Mouse (Mus musculus) forebrain, embryonic 13.5 days (tissue): ENCODE results near the gene Galntl6. TPM values are rescaled to one million over a fixed set of nuclear protein-coding genes. Genes with fewer than 3 reads are reported as not detected.
A peak's percentile ranks its signal among the peaks of the same experiment; 100 is the strongest.
"Not testable (repeated sequence)": the region's sequence is repeated elsewhere in the genome, so short reads cannot be mapped to it uniquely, and the experiment has no call there.

Experiments used
- ATAC-seq: fragments of 200-750 bp; cut with Nextera tagmentation; 2 replicates; pipeline ENCODE4 v1.8.0; 2017
- H3K27ac ChIP-seq: fragments of 300-500 bp; sonication (generic); 2 replicates; pipeline ENCODE4 v1.5.1; 2015; ENCODE audit warnings: inconsistent platforms, mild to moderate bottlenecking, moderate library complexity
- H3K27me3 ChIP-seq: fragments of 300-500 bp; sonication (generic); 2 replicates; pipeline ENCODE4 v1.6.1; 2015; ENCODE audit warnings: mild to moderate bottlenecking, inconsistent platforms
- H3K36me3 ChIP-seq: fragments of 300-500 bp; sonication (generic); 2 replicates; pipeline ENCODE4 v1.6.1; 2015; ENCODE audit warnings: mild to moderate bottlenecking, inconsistent platforms; ENCODE audit not compliant: poor library complexity, severe bottlenecking
- H3K4me1 ChIP-seq: fragments of 300-500 bp; sonication (generic); 2 replicates; pipeline ENCODE4 v1.6.1; 2015; ENCODE audit warnings: inconsistent platforms
- H3K4me2 ChIP-seq: fragments of 300-500 bp; sonication (generic); 2 replicates; pipeline ENCODE4 v1.6.1; 2015; ENCODE audit warnings: inconsistent platforms, mild to moderate bottlenecking, moderate library complexity
- H3K4me3 ChIP-seq: fragments of 300-500 bp; sonication (generic); 2 replicates; pipeline ENCODE4 v1.5.1; 2015; ENCODE audit warnings: mild to moderate bottlenecking, inconsistent platforms
- H3K9ac ChIP-seq: fragments of 300-500 bp; sonication (generic); 2 replicates; pipeline ENCODE4 v1.6.1; 2015; ENCODE audit warnings: mild to moderate bottlenecking, inconsistent platforms
- H3K9me3 ChIP-seq: fragments of 300-500 bp; sonication (generic); replicated peaks from 2 replicates; pipeline ENCODE4 v1.6.1; 2016; ENCODE audit warnings: inconsistent platforms
- WGBS: fragments of 180-500 bp; shearing (Covaris S2); methylation state at CpG from one replicate; pipeline ENCODE4 v1.1.7; 2015; 5-methylcytosine and 5-hydroxymethylcytosine counted together
- polyA plus RNA-seq: library from polyadenylated mRNA; unstranded; fragments of >200 nt; fragmentation: Nextera tagmentation; extraction: Ambion mirVana; gene quantifications from 2 replicates; pipeline ENCODE4 v1.2.1, GENCODE M21; 2015

The Galntl6 gene
- polyA plus RNA-seq, 1 experiment from 2014 or later: 2.5 TPM

DNA sequence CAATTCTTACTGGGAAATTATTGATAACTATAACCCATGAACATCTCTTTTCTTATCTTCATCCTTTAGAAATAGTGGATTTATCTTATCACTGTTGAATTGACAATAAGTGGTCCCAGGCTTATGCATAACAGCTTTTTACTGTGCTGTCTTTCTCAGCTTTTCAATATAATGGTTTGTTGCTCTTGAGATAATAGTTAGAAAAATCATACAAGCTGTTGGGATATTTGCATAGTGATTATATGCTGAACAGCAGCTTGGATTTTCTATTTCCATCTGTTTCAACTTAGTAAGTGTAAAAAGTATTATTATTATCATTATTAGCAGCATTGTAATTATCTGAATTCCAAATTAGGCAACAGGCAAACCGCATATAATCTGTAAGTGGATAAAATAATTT, 337.1 kb downstream of the Galntl6 start:
- ATAC-seq: peak; percentile 41; the same call in 1 of the 2 replicates
- H3K4me2 ChIP-seq: no peak overlapping the region
- WGBS: 66% methylated on average over 1 of the region's 1 CpGs
- no peaks in the 10 kb centered on the region for H3K4me1 ChIP-seq
- no peak overlapping the region for H3K9ac ChIP-seq
- no peaks in the 10 kb centered on the region for H3K9me3 ChIP-seq
- H3K36me3 ChIP-seq: no peaks in the 10 kb centered on the region
- no peak overlapping the region for H3K4me3 ChIP-seq
- H3K27me3 ChIP-seq: no peaks in the 10 kb centered on the region
- H3K27ac ChIP-seq: no peak overlapping the region

DNA sequence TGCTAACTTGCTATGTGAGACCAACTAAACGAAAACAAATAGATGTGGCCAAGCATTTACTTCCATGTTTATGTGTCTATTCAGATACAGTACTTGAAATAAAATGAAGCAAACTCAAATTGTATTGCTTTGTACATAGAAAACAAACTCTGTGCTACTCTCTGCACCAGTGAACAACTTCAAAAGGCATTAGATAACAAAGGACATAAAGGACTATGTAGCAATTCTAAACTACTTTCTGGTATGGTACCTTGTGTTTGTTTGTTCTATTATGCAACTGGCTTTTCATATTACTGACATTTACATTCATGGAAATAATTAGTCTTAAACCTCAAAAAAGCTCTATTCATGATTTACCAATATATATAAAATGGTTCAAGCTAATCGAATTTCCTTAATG, 344.4 kb downstream of the Galntl6 start:
- H3K4me2 ChIP-seq: no peak overlapping the region
- ATAC-seq: no peak
- H3K9me3 ChIP-seq: no peaks in the 10 kb centered on the region
- no peak overlapping the region for H3K9ac ChIP-seq
- H3K4me3 ChIP-seq: no peak overlapping the region
- H3K4me1 ChIP-seq: no peaks in the 10 kb centered on the region
- no peaks in the 10 kb centered on the region for H3K27me3 ChIP-seq
- WGBS: 38% methylated on average over 2 of the region's 2 CpGs
- H3K36me3 ChIP-seq: no peaks in the 10 kb centered on the region
- no peak overlapping the region for H3K27ac ChIP-seq

DNA sequence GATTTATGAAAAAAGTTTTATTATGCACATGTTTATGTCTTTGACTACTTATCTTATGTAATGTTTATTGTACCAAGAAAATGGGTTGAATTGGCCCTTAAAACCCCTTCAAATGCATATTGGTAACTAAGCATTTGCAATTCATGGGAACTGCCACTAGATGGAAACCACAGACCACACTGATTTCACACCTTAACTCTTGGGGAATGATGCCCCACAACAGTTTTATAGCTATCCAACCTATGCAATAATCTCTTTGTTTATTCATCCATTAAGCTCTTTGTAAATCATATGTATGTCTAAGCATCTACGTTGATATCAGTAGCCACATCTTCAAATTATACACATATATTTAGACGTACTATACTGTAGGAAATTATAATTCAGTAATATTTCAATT, 346.3 kb downstream of the Galntl6 start:
- WGBS: 58% methylated on average over 2 of the region's 2 CpGs
- peak; percentile 81; the same call in 1 of the 2 replicates for ATAC-seq

DNA sequence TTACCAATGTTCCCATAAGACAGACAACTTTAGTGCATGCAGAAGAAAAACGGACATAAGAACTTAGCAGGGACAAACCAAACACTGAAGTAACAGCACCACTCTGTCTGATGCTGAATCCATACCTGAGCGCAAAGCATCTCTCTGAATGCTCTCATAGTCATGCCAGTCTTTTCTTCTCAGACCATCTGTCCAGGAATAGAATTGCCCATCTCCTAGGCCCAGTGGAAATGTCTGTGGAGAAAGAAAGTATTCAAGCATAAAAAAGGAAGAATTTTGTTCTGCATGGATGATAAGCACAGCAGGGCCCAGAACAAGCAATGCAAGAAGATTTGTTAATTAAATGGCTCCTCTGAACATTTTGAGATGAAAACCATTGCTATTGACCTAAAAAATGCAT, 376.7 kb downstream of the Galntl6 start:
- no peak overlapping the region for H3K4me2 ChIP-seq
- H3K4me3 ChIP-seq: no peak overlapping the region
- H3K4me1 ChIP-seq: no peaks in the 10 kb centered on the region
- no peaks in the 10 kb centered on the region for H3K36me3 ChIP-seq
- ATAC-seq: no peak
- H3K9ac ChIP-seq: no peak overlapping the region
- H3K9me3 ChIP-seq: no peaks in the 10 kb centered on the region
- no peak overlapping the region for H3K27ac ChIP-seq
- WGBS: 90% methylated on average over 2 of the region's 2 CpGs
- H3K27me3 ChIP-seq: no peaks in the 10 kb centered on the region

More for the DNA sequence above, 346.3 kb downstream of the Galntl6 start:
- H3K9me3 ChIP-seq: no peaks in the 10 kb centered on the region
- H3K4me2 ChIP-seq: no peak overlapping the region
- H3K4me3 ChIP-seq: no peak overlapping the region
- H3K4me1 ChIP-seq: no peaks in the 10 kb centered on the region
- H3K9ac ChIP-seq: no peak overlapping the region
- H3K27me3 ChIP-seq: no peaks in the 10 kb centered on the region
- H3K27ac ChIP-seq: no peak overlapping the region
- no peaks in the 10 kb centered on the region for H3K36me3 ChIP-seq

DNA sequence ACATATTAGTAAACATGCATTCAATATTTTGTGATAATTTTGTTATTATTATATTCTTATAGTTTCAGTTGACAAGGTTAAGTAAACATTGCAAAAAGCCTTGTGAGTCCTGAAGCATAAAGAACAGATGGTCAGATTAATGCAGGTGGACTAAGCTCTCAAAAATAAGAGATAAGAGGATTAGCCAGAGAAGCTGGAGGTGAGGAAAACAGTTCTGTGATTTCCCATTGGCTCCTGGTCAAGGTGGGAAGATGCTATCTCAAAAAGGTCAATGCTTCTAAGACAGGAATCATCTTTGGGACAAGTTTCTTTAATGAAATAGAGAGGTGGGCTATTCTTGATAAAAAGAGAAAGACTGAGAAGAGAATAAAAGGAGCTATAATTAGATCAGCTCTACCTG, 377.8 kb downstream of the Galntl6 start:
- no peak for ATAC-seq
- no peaks in the 10 kb centered on the region for H3K9me3 ChIP-seq

GRCm38 (mm10) chr8:58523443-58523842, 389.0 kb downstream of the Galntl6 start:
- Histone ChIP-seq H3K4me1 (no peaks in the 10 kb centered on the region), H3K36me3 (no peaks in the 10 kb centered on the region), H3K27me3 (no peaks in the 10 kb centered on the region), H3K9me3 (no peaks in the 10 kb centered on the region), H3K27ac (no peak overlapping the region), H3K4me2 (no peak overlapping the region), H3K9ac (no peak overlapping the region), H3K4me3 (no peak overlapping the region)
- no peak for ATAC-seq
- WGBS: 57% methylated on average over 1 of the region's 1 CpGs

More for the DNA sequence above, 377.8 kb downstream of the Galntl6 start:
- Histone ChIP-seq H3K4me3 (no peak overlapping the region), H3K36me3 (no peaks in the 10 kb centered on the region), H3K27me3 (no peaks in the 10 kb centered on the region), H3K4me2 (no peak overlapping the region), H3K9ac (no peak overlapping the region), H3K4me1 (no peaks in the 10 kb centered on the region), H3K27ac (no peak overlapping the region)

DNA sequence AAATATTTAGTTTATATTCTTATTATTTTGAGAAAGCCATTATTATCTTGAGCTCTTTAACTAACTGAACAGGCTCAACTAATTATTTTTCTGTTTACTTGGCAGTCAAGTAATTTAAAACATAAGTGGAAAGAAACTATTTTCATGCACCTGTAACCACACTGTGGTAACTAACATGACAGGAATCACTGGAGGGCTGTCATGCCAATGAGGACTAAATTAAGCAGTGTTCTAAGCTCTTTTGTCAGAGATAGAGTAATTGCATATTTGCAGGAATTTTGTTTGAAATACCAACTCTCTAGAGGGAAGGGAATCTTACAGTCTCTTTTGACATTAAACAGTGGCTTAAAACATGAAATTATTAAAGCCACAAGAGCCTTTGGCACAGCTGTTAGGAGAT, 390.5 kb downstream of the Galntl6 start:
- H3K9ac ChIP-seq: no peak overlapping the region
- H3K4me1 ChIP-seq: no peaks in the 10 kb centered on the region
- no peak overlapping the region for H3K27ac ChIP-seq
- no peaks in the 10 kb centered on the region for H3K9me3 ChIP-seq
- no peaks in the 10 kb centered on the region for H3K36me3 ChIP-seq
- no peaks in the 10 kb centered on the region for H3K27me3 ChIP-seq
- ATAC-seq: no peak
- no peak overlapping the region for H3K4me3 ChIP-seq
- no peak overlapping the region for H3K4me2 ChIP-seq

GRCm38 (mm10) chr8:58510516-58510915, 401.9 kb downstream of the Galntl6 start:
- H3K27ac ChIP-seq: no peak overlapping the region
- no peak for ATAC-seq
- H3K4me3 ChIP-seq: no peak overlapping the region
- H3K4me1 ChIP-seq: no peaks in the 10 kb centered on the region
- no peaks in the 10 kb centered on the region for H3K9me3 ChIP-seq
- H3K9ac ChIP-seq: no peak overlapping the region
- H3K4me2 ChIP-seq: no peak overlapping the region
- no peaks in the 10 kb centered on the region for H3K36me3 ChIP-seq
- H3K27me3 ChIP-seq: no peaks in the 10 kb centered on the region

GRCm38 (mm10) chr8:58509051-58509450, 403.4 kb downstream of the Galntl6 start:
- Histone ChIP-seq H3K9ac (no peak overlapping the region), H3K4me1 (no peaks in the 10 kb centered on the region), H3K4me3 (no peak overlapping the region), H3K27me3 (no peaks in the 10 kb centered on the region), H3K27ac (no peak overlapping the region), H3K4me2 (no peak overlapping the region), H3K36me3 (no peaks in the 10 kb centered on the region), H3K9me3 (no peaks in the 10 kb centered on the region)
- WGBS: 46% methylated on average over 1 of the region's 1 CpGs
- no peak for ATAC-seq

GRCm38 (mm10) chr8:58487099-58487498, 425.3 kb downstream of the Galntl6 start:
- WGBS: 71% methylated on average over 4 of the region's 4 CpGs
- no peaks in the 10 kb centered on the region for H3K9me3 ChIP-seq
- no peak for ATAC-seq

GRCm38 (mm10) chr8:58463342-58463741, 449.1 kb downstream of the Galntl6 start:
- not testable (repeated sequence) for H3K9ac ChIP-seq, H3K27ac ChIP-seq, H3K4me2 ChIP-seq, H3K9me3 ChIP-seq, H3K4me3 ChIP-seq, H3K4me1 ChIP-seq, ATAC-seq, H3K27me3 ChIP-seq, H3K36me3 ChIP-seq
- WGBS: 89% methylated on average over 2 of the region's 2 CpGs

More at GRCm38 (mm10) chr8:58487099-58487498, 425.3 kb downstream of the Galntl6 start:
- H3K9ac ChIP-seq: no peak overlapping the region
- H3K4me3 ChIP-seq: no peak overlapping the region
- H3K4me1 ChIP-seq: no peaks in the 10 kb centered on the region
- no peaks in the 10 kb centered on the region for H3K36me3 ChIP-seq
- H3K27ac ChIP-seq: no peak overlapping the region
- no peak overlapping the region for H3K4me2 ChIP-seq
- no peaks in the 10 kb centered on the region for H3K27me3 ChIP-seq

DNA sequence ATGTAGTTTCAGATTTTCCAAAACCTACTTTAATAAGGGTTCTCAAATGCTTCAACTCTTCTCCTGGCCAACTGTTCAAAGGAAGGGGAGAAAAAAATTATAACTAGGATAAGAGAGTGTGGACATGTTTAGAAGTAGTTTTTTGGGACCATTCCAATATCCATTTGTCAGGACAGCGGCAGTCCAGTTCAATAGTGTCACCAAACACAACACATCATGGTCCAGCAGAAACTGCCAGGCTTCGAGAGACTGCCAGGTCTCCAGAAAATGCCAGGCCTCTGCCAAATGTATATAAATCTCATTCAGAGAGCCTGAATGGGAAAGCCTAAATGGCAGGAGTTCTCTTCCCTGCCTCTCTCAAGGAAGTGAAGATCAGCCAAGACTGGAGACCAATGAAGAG, 469.7 kb downstream of the Galntl6 start:
- no peak for ATAC-seq
- Histone ChIP-seq H3K27ac (no peak overlapping the region), H3K4me3 (no peak overlapping the region), H3K27me3 (no peaks in the 10 kb centered on the region), H3K9ac (no peak overlapping the region), H3K4me1 (no peaks in the 10 kb centered on the region), H3K36me3 (no peaks in the 10 kb centered on the region), H3K4me2 (no peak overlapping the region), H3K9me3 (no peaks in the 10 kb centered on the region)
- 84% methylated on average over 2 of the region's 2 CpGs for WGBS

- ATAC-seq: no peak
- Histone ChIP-seq H3K27ac (no peak overlapping the region), H3K4me2 (no peak overlapping the region), H3K9me3 (no peaks in the 10 kb centered on the region), H3K27me3 (no peaks in the 10 kb centered on the region), H3K4me3 (no peak overlapping the region), H3K9ac (no peak overlapping the region), H3K4me1 (no peaks in the 10 kb centered on the region), H3K36me3 (no peaks in the 10 kb centered on the region)
- 69% methylated on average over 5 of the region's 5 CpGs for WGBS
Measured at GRCm38 (mm10) chr8:58418481-58418880, 494.0 kb downstream of the Galntl6 start.
